Mouse (Mus musculus): Measurements from ENCODE around the gene Etv2. TPM values are rescaled to one million over a fixed set of nuclear protein-coding genes. Genes with fewer than 3 reads are reported as not detected.

The Etv2 gene
- polyA plus RNA-seq (2012) = not detected in 2 replicates

DNA sequence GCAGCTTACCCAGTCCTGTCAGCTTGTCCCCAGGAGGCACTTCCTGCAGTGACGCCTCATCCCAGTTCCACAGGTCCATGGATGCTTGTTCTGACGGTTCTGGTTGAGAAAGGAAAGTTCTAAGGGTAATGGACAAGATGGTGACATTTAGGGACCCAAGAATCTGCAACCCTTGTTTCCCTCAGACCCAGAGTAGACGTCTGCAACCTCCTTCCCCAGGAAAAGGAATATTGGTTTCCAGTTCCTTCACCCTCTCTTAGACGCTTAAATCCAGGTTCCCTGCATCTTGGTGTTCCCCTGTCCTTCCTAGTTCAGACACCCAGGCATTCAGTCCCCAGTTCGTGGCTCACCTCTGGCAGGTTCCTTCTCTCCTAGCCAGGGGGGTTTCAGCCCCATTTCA, at the start of gene Etv2:
Gene Etv2, minus strand, starts transcription at position 101 of the 400 bp plus-strand sequence.
- no peak for TF ChIP-seq GATA1 (IDR thresholded peaks at IDR 0.05; ENCODE audit: low read length)

DNA sequence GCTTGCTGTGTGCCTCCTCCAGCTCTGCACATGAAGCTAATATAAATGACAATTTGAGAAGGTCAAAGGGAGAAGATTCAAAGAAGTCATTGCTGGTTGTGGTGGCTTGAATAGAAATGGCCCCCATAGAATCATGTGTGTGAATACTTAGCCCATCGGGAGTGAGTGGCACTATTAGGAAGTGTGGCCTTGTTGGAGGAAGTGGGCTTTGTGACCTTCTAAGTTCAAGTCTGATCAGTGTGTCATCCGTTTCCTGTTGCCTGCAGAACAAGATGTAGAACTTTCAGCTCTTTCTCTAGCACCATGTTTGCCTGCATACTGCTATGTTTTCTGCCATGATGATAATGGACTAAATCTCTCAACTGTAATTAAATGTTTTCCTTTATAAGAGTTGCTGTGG, 47.8 kb upstream of the Etv2 start:
- no peak for TF ChIP-seq GATA1 (IDR thresholded peaks at IDR 0.05; ENCODE audit: low read length)

DNA sequence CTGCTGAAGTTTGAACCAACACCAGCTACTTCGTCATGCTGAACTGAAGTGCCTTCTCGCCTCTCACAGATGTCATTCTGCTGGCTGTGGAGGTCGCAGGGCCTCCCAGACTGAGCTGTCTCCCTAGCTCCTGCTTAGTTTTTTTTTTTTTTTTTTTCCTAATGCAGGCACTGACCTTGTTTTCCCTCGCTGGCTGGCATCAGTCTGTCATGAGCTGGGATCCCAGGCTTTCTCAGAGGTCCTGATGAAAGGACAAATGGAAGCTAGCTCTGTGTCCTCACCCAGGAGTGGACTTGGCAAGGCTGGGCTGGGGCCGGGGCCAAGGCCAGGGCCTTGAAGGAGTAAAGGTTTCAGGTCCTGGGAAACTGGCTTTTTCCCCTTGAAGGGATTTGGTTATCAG, 46.2 kb upstream of the Etv2 start:
- TF ChIP-seq GATA1 (IDR thresholded peaks at IDR 0.05; ENCODE audit: low read length) = no peak

DNA sequence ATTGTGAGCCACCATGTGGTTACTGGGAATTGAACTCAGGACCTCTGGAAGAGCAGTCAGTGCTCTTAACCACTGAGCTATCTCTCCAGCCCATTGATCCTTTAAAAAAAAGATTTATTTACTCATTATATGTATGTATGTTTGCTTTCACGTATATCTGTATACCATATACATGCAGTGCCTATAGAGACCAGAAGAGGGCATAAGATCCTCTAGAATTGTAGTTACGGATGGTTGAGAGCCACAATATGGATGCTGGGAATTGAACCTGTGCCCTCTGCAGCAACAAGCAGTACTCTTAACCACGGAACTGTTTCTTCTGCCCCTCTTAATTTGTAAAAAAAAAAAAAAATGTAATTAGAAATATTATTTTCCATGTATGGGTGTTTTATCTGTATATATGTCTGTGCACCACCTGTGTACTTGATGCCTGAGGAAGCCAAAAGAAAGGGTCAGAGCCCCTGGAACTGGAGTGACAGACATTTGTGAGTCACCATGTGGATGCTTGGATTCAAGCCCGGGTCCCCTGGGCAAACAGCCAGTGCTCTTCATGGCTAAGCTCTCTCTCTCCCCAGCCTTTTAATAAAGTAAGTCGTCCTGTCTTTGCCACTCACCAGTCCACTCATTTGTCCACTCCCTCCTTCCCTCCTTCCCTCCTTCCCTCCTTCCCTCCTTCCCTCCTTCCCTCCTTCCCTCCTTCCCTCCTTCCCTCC, 42.8 kb upstream of the Etv2 start:
- TF ChIP-seq GATA1 (IDR thresholded peaks at IDR 0.05; ENCODE audit: low read length) = no peak

DNA sequence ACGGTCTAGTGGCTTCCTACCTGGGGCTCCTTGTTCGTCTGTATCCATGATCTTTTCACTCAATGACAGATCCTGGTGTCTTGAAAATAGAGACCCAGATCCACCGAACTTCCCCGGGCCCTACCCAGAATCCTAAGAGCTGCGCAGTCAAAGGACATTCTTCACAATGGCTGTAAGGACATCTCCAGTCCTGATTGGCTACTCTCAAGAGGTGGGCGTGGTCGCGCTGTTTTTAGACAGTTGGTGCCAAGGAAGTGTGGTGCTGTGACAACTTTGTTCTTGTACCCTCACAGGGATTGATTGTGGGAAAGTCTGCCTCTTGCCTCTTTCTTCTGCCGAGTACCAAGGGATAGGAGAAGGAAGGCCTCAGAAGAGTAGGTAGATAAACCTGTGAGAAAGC, 35.8 kb upstream of the Etv2 start, which contains the start of gene Pmis2:
Gene Pmis2, minus strand, starts transcription at position 126 of the 400 bp plus-strand sequence.
- TF ChIP-seq GATA1 (IDR thresholded peaks at IDR 0.05; ENCODE audit: low read length) = no peak

DNA sequence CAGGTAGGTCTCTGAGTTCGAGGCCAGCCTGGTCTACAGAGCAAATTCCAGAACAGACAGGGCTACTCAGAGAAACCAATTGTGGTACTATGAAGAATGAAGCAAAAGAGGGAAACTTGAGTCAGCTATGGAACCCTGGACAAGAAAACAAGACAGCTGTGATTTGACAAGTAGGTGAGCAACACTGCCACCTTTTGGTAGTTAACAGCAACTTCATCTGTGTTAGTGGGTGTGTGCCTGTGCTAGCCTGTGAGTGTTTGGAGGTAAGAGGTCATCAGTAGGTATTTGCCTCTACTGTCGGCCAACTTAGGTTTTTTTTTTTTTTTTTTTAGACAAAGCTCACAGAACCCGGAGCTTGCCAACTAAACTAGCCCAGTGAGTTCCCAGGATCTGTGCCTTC, 33.6 kb upstream of the Etv2 start:
- no peak for TF ChIP-seq GATA1 (IDR thresholded peaks at IDR 0.05; ENCODE audit: low read length)

DNA sequence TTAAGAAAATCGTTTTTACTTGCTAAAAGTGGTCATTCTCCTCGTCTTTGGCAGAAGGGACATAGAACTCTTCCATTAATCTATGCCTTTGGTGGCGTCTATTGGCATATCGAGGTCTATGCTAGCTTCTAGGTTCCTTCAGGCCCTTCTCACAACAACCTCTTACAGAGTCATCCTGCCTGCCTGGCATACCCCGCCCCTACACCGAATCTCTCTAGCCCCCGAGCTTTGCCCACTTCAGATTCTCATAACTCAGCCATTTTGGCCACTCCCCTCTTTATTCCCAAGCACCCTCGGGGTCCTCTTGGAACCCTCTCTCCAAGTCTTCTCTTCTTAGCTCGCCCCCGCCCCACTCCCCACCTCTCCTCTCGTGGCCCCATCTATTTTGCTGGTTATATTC, 29.7 kb upstream of the Etv2 start:
- no peak for TF ChIP-seq GATA1 (IDR thresholded peaks at IDR 0.05; ENCODE audit: low read length)

DNA sequence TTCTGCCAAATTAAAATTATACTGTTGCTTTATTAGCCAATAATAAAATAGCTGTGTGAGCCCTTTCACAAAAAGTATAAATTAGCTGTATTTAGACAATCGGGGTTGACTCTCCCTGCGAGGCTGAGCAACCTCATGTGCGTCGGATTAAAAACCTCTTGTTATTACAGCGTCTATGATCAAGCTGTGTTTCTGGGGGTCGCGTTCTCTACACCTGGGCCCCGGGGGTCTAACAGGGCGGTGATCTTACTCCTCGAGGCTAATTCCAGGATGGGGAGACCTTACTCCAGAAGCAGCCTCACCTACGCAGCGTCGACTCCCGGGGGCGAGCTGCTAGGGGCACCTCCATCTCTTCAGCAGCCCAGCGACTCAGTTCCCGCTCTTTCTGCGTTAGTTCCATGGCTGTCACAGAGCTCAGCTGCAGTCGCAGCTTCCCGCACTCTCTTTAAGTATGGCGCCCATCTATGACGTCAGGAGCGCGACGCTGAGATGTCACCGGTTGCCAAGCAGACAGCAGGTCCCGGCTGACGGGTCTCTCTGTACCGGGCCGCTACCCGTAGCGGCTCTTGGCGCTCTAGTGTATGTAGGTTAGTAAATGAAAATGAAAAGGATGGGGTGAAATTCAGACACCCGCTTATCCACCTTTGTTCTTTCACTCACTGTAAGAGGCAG, 29.0 kb upstream of the Etv2 start, which contains the start of gene Haus5:
Gene Haus5, minus strand, starts transcription at position 466 of the 672 bp plus-strand sequence.
- TF ChIP-seq GATA1 (IDR thresholded peaks at IDR 0.05; ENCODE audit: low read length) = no peak

DNA sequence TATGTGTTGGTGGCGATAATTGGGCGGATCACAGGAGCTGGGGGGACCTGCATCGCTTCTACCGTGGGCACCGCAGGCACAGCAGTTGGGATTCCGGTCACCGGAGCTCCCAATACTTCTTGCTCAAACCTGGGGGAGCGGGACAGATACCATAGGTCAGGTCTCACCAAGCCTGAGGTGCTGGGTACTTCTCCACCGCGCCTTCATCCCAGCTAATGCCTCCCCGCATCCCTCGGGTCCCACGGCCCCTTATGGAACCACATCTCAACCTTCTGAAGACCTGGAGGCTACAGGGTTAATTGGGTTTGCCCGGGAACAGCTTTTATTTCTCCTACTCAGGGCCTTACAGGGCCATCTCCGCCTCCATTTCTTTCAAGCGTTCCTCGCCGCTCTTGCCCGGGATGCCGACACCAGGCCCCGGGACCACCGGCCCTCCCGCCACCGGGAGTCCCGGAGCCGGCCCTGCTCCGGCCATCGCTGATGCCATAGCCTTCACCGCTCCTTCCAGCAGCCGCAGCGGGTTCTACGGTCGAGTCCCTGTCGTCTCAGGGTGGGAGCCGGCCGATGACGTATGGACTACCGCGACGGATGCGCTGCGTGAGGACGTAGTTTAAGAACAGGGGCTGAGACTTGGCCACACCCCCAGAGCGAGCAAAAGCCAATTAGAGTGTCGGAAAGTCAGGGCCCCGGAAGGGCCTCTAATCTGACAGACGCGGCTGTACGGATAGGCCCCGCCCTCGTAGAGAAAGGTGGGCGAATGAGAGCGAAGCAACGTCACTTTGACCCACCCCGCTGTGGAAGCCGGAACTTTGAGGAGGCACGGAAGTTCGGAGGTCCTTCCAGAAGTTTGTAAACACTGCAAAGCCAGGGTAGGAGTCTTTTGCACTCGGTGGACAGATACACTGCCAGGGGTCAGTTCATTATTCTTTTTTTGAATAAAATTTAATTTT, 14.2 kb upstream of the Etv2 start, which contains the start of gene Rbm42:
Gene Rbm42, minus strand, starts transcription at position 727 of the 950 bp plus-strand sequence.
- no peak for TF ChIP-seq GATA1 (IDR thresholded peaks at IDR 0.05; ENCODE audit: low read length)

- no peak for TF ChIP-seq GATA1 (IDR thresholded peaks at IDR 0.05; ENCODE audit: low read length)
Observed at GRCm38 (mm10) chr7:30639083-30639482, 3.4 kb upstream of the Etv2 start.

- TF ChIP-seq GATA1 (IDR thresholded peaks at IDR 0.05; ENCODE audit: low read length) = no peak
Observed at GRCm38 (mm10) chr7:30636395-30636794, 743 bp upstream of the Etv2 start.

- no peak for TF ChIP-seq GATA1 (IDR thresholded peaks at IDR 0.05; ENCODE audit: low read length)
Observed at GRCm38 (mm10) chr7:30634621-30635020, 1.0 kb downstream of the Etv2 start.

- TF ChIP-seq GATA1 (IDR thresholded peaks at IDR 0.05; ENCODE audit: low read length) = no peak
Observed at GRCm38 (mm10) chr7:30633762-30634412, 1.8 kb downstream of the Etv2 start.

DNA sequence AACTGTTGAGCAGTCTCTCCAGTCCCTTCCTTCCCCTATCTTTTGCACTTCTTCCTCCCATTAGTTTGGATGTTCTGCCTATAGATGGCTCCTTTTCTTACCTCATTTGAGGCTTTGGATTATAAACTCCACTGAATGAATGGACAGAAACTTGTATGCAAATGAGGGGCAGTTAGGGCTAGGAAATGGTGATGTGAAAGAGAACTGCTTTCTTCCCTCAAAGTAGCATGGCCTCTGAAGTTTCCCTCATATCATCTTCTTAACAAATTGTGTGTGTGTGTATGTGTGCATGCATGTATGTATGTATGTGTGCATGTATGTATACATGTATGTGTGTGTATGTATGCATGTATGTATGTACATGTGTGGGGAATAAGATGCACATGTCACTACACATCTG, 6.6 kb downstream of the Etv2 start:
- no peak for TF ChIP-seq GATA1 (IDR thresholded peaks at IDR 0.05; ENCODE audit: low read length)

GRCm38 (mm10) chr7:30626647-30627046, 9.0 kb downstream of the Etv2 start:
- TF ChIP-seq GATA1 (IDR thresholded peaks at IDR 0.05; ENCODE audit: low read length) = no peak

Measured in G1E-ER4 (cell line).